Mouse (Mus musculus) kidney, postnatal 25 days (tissue): ENCODE data around the gene Gm20792.
"Not testable (repeated sequence)": the region's sequence is repeated elsewhere in the genome, so short reads cannot be mapped to it uniquely, and the experiment has no call there.

Source experiments
- DNase-seq, 2 experiments: peaks; one replicate each; pipeline ENCODE4 v3.0.0; 2021; ENCODE audit warnings: mixed read lengths in 2 of 2

Gene Gm20792

GRCm38 (mm10) chrY:48311555-48311954, at the start of gene Gm20792:
TSS of gene Gm20792 (plus strand) at chrY:48311855.
- DNase-seq = not testable (repeated sequence)
